Mouse (Mus musculus) CH12.LX (cell line): Measurements from ENCODE around the gene Slc25a10.

Experiments used
- CHD1 ChIP-seq: IDR thresholded peaks from 2 replicates; pipeline ENCODE4 v1.6.1; 2012; ENCODE audit warnings: low read depth, low read length, improper control_type of control experiment, inconsistent platforms
- CTCF ChIP-seq, 2 experiments: IDR thresholded peaks in 1 of 2; conservative IDR thresholded peaks in 1 of 2; 2 replicates each; pipeline ENCODE4 v1.5.1; 2011 to 2012; ENCODE audit warnings: low read depth in 2 of 2, low read length in 2 of 2, improper control_type of control experiment in 1 of 2, inconsistent platforms in 1 of 2, mild to moderate bottlenecking in 1 of 2, moderate library complexity in 1 of 2
- E2F4 ChIP-seq: IDR thresholded peaks from 2 replicates; pipeline ENCODE4 v1.6.1; 2011; ENCODE audit warnings: low read depth, low read length, improper control_type of control experiment; ENCODE audit not compliant: insufficient replicate concordance
- MAFK ChIP-seq: IDR thresholded peaks from 2 replicates; pipeline ENCODE4 v1.6.1; 2011; ENCODE audit warnings: low read length, improper control_type of control experiment; ENCODE audit not compliant: insufficient replicate concordance
- MAZ ChIP-seq: IDR thresholded peaks from 2 replicates; pipeline ENCODE4 v1.6.1; 2012; ENCODE audit warnings: low read depth, mild to moderate bottlenecking, inconsistent platforms, low read length, improper control_type of control experiment, moderate library complexity
- POLR2A ChIP-seq: IDR thresholded peaks from 2 replicates; pipeline ENCODE4 v1.6.1; 2011; ENCODE audit warnings: low read depth, mild to moderate bottlenecking, improper control_type of control experiment, low read length
- POLR2AphosphoS2 ChIP-seq: IDR thresholded peaks from 2 replicates; pipeline ENCODE4 v1.6.1; 2011; ENCODE audit warnings: low read depth, low read length, improper control_type of control experiment
- TCF12 ChIP-seq: IDR thresholded peaks from 2 replicates; pipeline ENCODE4 v1.6.1; 2014; ENCODE audit warnings: low read depth, mild to moderate bottlenecking, inconsistent platforms, low read length, improper control_type of control experiment
- USF2 ChIP-seq: conservative IDR thresholded peaks from 2 replicates; pipeline ENCODE4 v1.6.1; 2011; ENCODE audit warnings: low read depth, low read length, improper control_type of control experiment

DNA sequence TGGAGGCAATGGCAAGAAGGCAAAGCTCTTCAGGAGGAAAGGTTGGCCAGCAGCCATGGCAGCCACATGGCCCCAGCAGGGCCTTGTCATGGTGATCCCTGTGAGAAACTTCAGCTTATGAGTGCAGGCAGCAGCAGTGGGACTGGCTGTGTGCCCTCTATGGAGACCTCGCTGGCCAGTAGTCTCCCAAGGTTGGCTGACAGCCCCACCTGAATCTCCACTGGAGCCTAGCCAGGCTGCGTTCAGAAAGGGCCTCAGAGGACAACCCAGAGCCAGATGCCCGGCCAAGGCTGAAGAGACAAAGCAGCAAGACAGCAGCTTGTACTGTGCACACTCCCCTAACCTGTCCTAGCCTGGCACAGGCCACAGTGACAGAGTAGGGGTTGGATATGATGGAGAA is 46.8 kb downstream of the Slc25a10 start:
- TF ChIP-seq POLR2A (no peak), MAZ (no peak), USF2 (no peak), CTCF (conservative IDR thresholded peaks at IDR 0.05 in 1 of 2, IDR thresholded peaks at IDR 0.05 in 1 of 2; ENCODE audit: low read depth in 2 of 2, low read length in 2 of 2) (no peak), POLR2AphosphoS2 (no peak), TCF12 (no peak), CHD1 (no peak), MAFK (no peak), E2F4 (no peak)
